Mouse (Mus musculus) neural tube, embryonic 15.5 days (tissue): ENCODE measurements around the gene Tcf12. TPM values are rescaled to one million over a fixed set of nuclear protein-coding genes. Genes with fewer than 3 reads are reported as not detected.

ENCODE experiments used
- ATAC-seq: fragments of 200-750 bp; cut with Nextera tagmentation; 2 replicates; pipeline ENCODE4 v1.8.0; 2017; ENCODE audit warnings: mild to moderate bottlenecking, moderate TSS enrichment, moderate library complexity; ENCODE audit not compliant: low FRiP score
- H3K27ac ChIP-seq: fragments of 300-500 bp; sonication (generic); replicated peaks from 2 replicates; pipeline ENCODE4 v1.5.1; 2015; ENCODE audit warnings: mild to moderate bottlenecking, inconsistent platforms
- H3K27me3 ChIP-seq: fragments of 300-500 bp; sonication (generic); replicated peaks from 2 replicates; pipeline ENCODE4 v1.6.1; 2015; ENCODE audit warnings: inconsistent platforms
- H3K36me3 ChIP-seq: fragments of 300-500 bp; sonication (generic); 2 replicates; pipeline ENCODE4 v1.6.1; 2015; ENCODE audit warnings: inconsistent platforms
- H3K4me1 ChIP-seq: fragments of 300-500 bp; sonication (generic); 2 replicates; pipeline ENCODE4 v1.6.1; 2015; ENCODE audit warnings: inconsistent platforms
- H3K4me2 ChIP-seq: fragments of 300-500 bp; sonication (generic); 2 replicates; pipeline ENCODE4 v1.6.1; 2015; ENCODE audit warnings: inconsistent platforms, mild to moderate bottlenecking, moderate library complexity
- H3K4me3 ChIP-seq: fragments of 300-500 bp; sonication (generic); replicated peaks from 2 replicates; pipeline ENCODE4 v1.5.1; 2015; ENCODE audit warnings: mild to moderate bottlenecking, inconsistent platforms
- H3K9ac ChIP-seq: fragments of 300-500 bp; sonication (generic); replicated peaks from 2 replicates; pipeline ENCODE4 v1.6.1; 2015; ENCODE audit warnings: mild to moderate bottlenecking, inconsistent platforms
- H3K9me3 ChIP-seq: fragments of 300-500 bp; sonication (generic); replicated peaks from 2 replicates; pipeline ENCODE4 v1.6.1; 2016; ENCODE audit warnings: inconsistent platforms
- WGBS: fragments of 180-500 bp; shearing (Covaris S2); methylation state at CpG from one replicate; pipeline ENCODE4 v1.1.7; 2015; ENCODE audit warnings: mixed read lengths; 5-methylcytosine and 5-hydroxymethylcytosine counted together
- polyA plus RNA-seq: library from polyadenylated mRNA; unstranded; fragments of >200 nt; fragmentation: Nextera tagmentation; extraction: Ambion mirVana; gene quantifications from 2 replicates; pipeline ENCODE4 v1.2.1, GENCODE M21; 2015

Tcf12 gene
- polyA plus RNA-seq, 1 experiment from 2014 or later = 53.7 TPM

- Histone ChIP-seq H3K4me2 (no peak overlapping the region), H3K27ac (no peak overlapping the region), H3K4me3 (no peak overlapping the region), H3K36me3 (no peaks in the 10 kb centered on the region), H3K27me3 (no peaks in the 10 kb centered on the region), H3K9ac (no peak overlapping the region), H3K9me3 (no peaks in the 10 kb centered on the region), H3K4me1 (no peaks in the 10 kb centered on the region)
- ATAC-seq = no peak
Measured at GRCm38 (mm10) chr9:71940016-71940415, 171.7 kb downstream of the Tcf12 start.

GRCm38 (mm10) chr9:71936199-71936598 lies 175.5 kb downstream of the Tcf12 start:
- H3K4me3 ChIP-seq = no peak overlapping the region
- ATAC-seq = no peak
- WGBS = 71% methylated on average over 1 of the region's 1 CpGs
- no peaks in the 10 kb centered on the region for H3K9me3 ChIP-seq
- no peaks in the 10 kb centered on the region for H3K4me1 ChIP-seq
- no peak overlapping the region for H3K9ac ChIP-seq
- no peak overlapping the region for H3K4me2 ChIP-seq
- no peak overlapping the region for H3K27ac ChIP-seq
- H3K27me3 ChIP-seq = no peaks in the 10 kb centered on the region
- no peaks in the 10 kb centered on the region for H3K36me3 ChIP-seq

- Histone ChIP-seq H3K9me3 (no peaks in the 10 kb centered on the region), H3K4me2 (no peak overlapping the region), H3K4me1 (no peaks in the 10 kb centered on the region), H3K36me3 (no peaks in the 10 kb centered on the region), H3K27ac (no peak overlapping the region), H3K4me3 (no peak overlapping the region), H3K27me3 (no peaks in the 10 kb centered on the region), H3K9ac (no peak overlapping the region)
- no peak for ATAC-seq
- 93% methylated on average over 3 of the region's 3 CpGs for WGBS
Measured at GRCm38 (mm10) chr9:71934833-71935232, 176.8 kb downstream of the Tcf12 start.

DNA sequence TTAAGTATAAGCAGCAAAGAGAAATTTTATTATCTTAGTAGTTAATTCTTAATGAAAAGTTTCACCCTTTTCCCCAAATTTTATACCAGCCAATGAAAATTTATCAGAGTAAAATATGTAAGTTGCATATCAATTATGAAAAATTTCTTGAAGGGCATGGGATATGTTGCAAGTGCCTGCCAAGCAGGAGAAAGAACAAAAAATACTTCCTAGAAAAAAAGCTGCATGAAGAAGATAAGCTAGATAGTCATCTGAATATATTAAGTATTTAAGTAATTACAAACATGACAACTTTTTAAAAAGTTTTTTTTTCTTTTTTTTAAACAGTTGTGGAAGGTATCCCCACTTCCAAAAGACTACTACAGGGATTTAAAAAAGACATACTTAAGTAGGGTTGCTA lies 179.7 kb downstream of the Tcf12 start:
- H3K9me3 ChIP-seq = no peaks in the 10 kb centered on the region
- H3K36me3 ChIP-seq = no peaks in the 10 kb centered on the region
- H3K27me3 ChIP-seq = no peaks in the 10 kb centered on the region
- H3K27ac ChIP-seq = no peak overlapping the region
- H3K4me3 ChIP-seq = no peak overlapping the region
- no peak overlapping the region for H3K9ac ChIP-seq
- no peak for ATAC-seq
- H3K4me1 ChIP-seq = no peaks in the 10 kb centered on the region
- no peak overlapping the region for H3K4me2 ChIP-seq

DNA sequence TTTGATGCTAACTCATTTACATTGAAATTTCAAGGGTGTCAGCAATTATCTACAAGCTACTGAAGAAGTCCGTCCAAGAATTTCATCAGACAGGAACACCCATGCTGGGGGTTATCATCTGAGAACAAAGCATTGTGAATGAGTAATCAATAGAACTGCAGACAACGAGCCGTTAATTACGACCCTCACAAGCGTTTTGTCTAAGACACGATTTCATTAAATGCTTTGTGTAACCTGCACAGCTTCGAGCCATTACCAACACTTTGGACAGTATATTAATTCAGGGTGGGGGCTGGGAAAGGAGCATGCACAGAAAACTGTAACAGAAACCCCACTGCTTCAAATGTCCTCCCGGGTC lies 180.3 kb downstream of the Tcf12 start:
- H3K9me3 ChIP-seq = no peaks in the 10 kb centered on the region
- no peak overlapping the region for H3K9ac ChIP-seq
- H3K4me1 ChIP-seq = no peaks in the 10 kb centered on the region
- no peak for ATAC-seq
- WGBS = 17% methylated on average over 8 of the region's 8 CpGs
- H3K27me3 ChIP-seq = no peaks in the 10 kb centered on the region
- H3K4me3 ChIP-seq = no peak overlapping the region
- no peak overlapping the region for H3K4me2 ChIP-seq
- no peak overlapping the region for H3K27ac ChIP-seq
- H3K36me3 ChIP-seq = no peaks in the 10 kb centered on the region

GRCm38 (mm10) chr9:71930431-71931357 lies 181.0 kb downstream of the Tcf12 start:
- H3K9ac ChIP-seq = no peak overlapping the region
- no peak overlapping the region for H3K4me2 ChIP-seq
- H3K4me3 ChIP-seq = no peak overlapping the region
- no peaks in the 10 kb centered on the region for H3K27me3 ChIP-seq
- H3K27ac ChIP-seq = no peak overlapping the region
- no peaks in the 10 kb centered on the region for H3K36me3 ChIP-seq
- H3K9me3 ChIP-seq = no peaks in the 10 kb centered on the region
- no peaks in the 10 kb centered on the region for H3K4me1 ChIP-seq
- WGBS = 85% methylated on average over 3 of the region's 3 CpGs
- no peak for ATAC-seq

- Histone ChIP-seq H3K4me1 (peaks cover 12% of the 10 kb centered on the region), H3K4me3 (no peak overlapping the region), H3K9me3 (no peaks in the 10 kb centered on the region), H3K27ac (no peak overlapping the region), H3K36me3 (no peaks in the 10 kb centered on the region), H3K9ac (no peak overlapping the region), H3K27me3 (no peaks in the 10 kb centered on the region), H3K4me2 (no peak overlapping the region)
- ATAC-seq = no peak
Measured at GRCm38 (mm10) chr9:71916662-71916953, 195.1 kb downstream of the Tcf12 start.

GRCm38 (mm10) chr9:71915871-71916661 lies 195.6 kb downstream of the Tcf12 start:
- H3K4me2 ChIP-seq = no peak overlapping the region
- 13% methylated on average over 6 of the region's 6 CpGs for WGBS
- no peak for ATAC-seq
- no peaks in the 10 kb centered on the region for H3K27me3 ChIP-seq
- no peaks in the 10 kb centered on the region for H3K36me3 ChIP-seq
- peak overlapping the region; percentile 58 for H3K27ac ChIP-seq
- peaks cover 12% of the 10 kb centered on the region for H3K4me1 ChIP-seq
- H3K9me3 ChIP-seq = no peaks in the 10 kb centered on the region
- H3K9ac ChIP-seq = no peak overlapping the region
- no peak overlapping the region for H3K4me3 ChIP-seq

- Histone ChIP-seq H3K27ac (no peak overlapping the region), H3K9ac (no peak overlapping the region), H3K36me3 (peaks cover 6% of the 10 kb centered on the region; the same call in 1 of the 2 replicates), H3K4me1 (no peaks in the 10 kb centered on the region), H3K27me3 (no peaks in the 10 kb centered on the region), H3K4me2 (no peak overlapping the region), H3K4me3 (no peak overlapping the region), H3K9me3 (no peaks in the 10 kb centered on the region)
- ATAC-seq = no peak
- WGBS = 95% methylated on average over 2 of the region's 2 CpGs
Measured at GRCm38 (mm10) chr9:71906522-71906921, 205.1 kb downstream of the Tcf12 start.

- Histone ChIP-seq H3K4me1 (peaks cover 30% of the 10 kb centered on the region), H3K36me3 (no peaks in the 10 kb centered on the region), H3K4me3 (no peak overlapping the region), H3K9ac (no peak overlapping the region), H3K27me3 (no peaks in the 10 kb centered on the region), H3K4me2 (no peak overlapping the region), H3K9me3 (no peaks in the 10 kb centered on the region), H3K27ac (0 out of 2 replicates have a peak overlapping the region, but pooled peaks have one; percentile 11)
- 17% methylated on average over 5 of the region's 5 CpGs for WGBS
- no peak for ATAC-seq
Measured at GRCm38 (mm10) chr9:71898852-71899251, 212.8 kb downstream of the Tcf12 start.

GRCm38 (mm10) chr9:71897399-71897798 lies 214.3 kb downstream of the Tcf12 start:
- Histone ChIP-seq H3K9me3 (no peaks in the 10 kb centered on the region), H3K9ac (no peak overlapping the region), H3K27ac (peak overlapping the region; percentile 73), H3K4me1 (peaks cover 30% of the 10 kb centered on the region), H3K27me3 (no peaks in the 10 kb centered on the region), H3K4me3 (no peak overlapping the region), H3K36me3 (no peaks in the 10 kb centered on the region), H3K4me2 (no peak overlapping the region)
- 0 out of 2 replicates have a peak, but pooled peaks have one; percentile 34 for ATAC-seq
- WGBS = 4% methylated on average over 1 of the region's 1 CpGs
